Mouse (Mus musculus) heart, embryonic 12.5 days (tissue): ENCODE data around the gene Nfkbia. TPM values are rescaled to one million over a fixed set of nuclear protein-coding genes. Genes with fewer than 3 reads are reported as not detected.
A peak's percentile ranks its signal among the peaks of the same experiment; 100 is the strongest.

Source experiments
- ATAC-seq: fragments of 200-750 bp; cut with Nextera tagmentation; 2 replicates; pipeline ENCODE4 v1.8.0; 2017; ENCODE audit warnings: moderate TSS enrichment, moderate library complexity; ENCODE audit not compliant: insufficient number of reproducible peaks, low FRiP score
- H3K27ac ChIP-seq: fragments of 300-500 bp; sonication (generic); 2 replicates; pipeline ENCODE4 v1.5.1; 2016; ENCODE audit warnings: mild to moderate bottlenecking, moderate library complexity; ENCODE audit not compliant: poor library complexity, severe bottlenecking
- H3K27me3 ChIP-seq: fragments of 300-500 bp; sonication (generic); replicated peaks from 2 replicates; pipeline ENCODE4 v1.6.1; 2016; ENCODE audit warnings: mild to moderate bottlenecking, moderate library complexity
- H3K36me3 ChIP-seq: fragments of 300-500 bp; sonication (generic); 2 replicates; pipeline ENCODE4 v1.6.1; 2016; ENCODE audit warnings: mild to moderate bottlenecking, moderate library complexity
- H3K4me1 ChIP-seq: fragments of 300-500 bp; sonication (generic); replicated peaks from 2 replicates; pipeline ENCODE4 v1.6.1; 2016; ENCODE audit warnings: mild to moderate bottlenecking
- H3K4me2 ChIP-seq: fragments of 300-500 bp; sonication (generic); 2 replicates; pipeline ENCODE4 v1.6.1; 2016; ENCODE audit warnings: mild to moderate bottlenecking, moderate library complexity
- H3K4me3 ChIP-seq: fragments of 300-500 bp; sonication (generic); 2 replicates; pipeline ENCODE4 v1.5.1; 2016; ENCODE audit warnings: mild to moderate bottlenecking
- H3K9ac ChIP-seq: fragments of 300-500 bp; sonication (generic); 2 replicates; pipeline ENCODE4 v1.6.1; 2016; ENCODE audit warnings: mild to moderate bottlenecking, moderate library complexity
- H3K9me3 ChIP-seq: fragments of 300-500 bp; sonication (generic); replicated peaks from 2 replicates; pipeline ENCODE4 v1.6.1; 2016; ENCODE audit warnings: mild to moderate bottlenecking, moderate library complexity
- WGBS: fragments of 180-500 bp; shearing (Covaris S2); methylation state at CpG from one replicate; pipeline ENCODE4 v1.1.7; 2016; 5-methylcytosine and 5-hydroxymethylcytosine counted together
- polyA plus RNA-seq: library from polyadenylated mRNA; unstranded; fragments of >200 nt; fragmentation: Nextera tagmentation; extraction: Ambion mirVana; gene quantifications from 2 replicates; pipeline ENCODE4 v1.2.1, GENCODE M21; 2016

Gene Nfkbia
- polyA plus RNA-seq, 1 experiment from 2014 or later, result 38.8 TPM

DNA sequence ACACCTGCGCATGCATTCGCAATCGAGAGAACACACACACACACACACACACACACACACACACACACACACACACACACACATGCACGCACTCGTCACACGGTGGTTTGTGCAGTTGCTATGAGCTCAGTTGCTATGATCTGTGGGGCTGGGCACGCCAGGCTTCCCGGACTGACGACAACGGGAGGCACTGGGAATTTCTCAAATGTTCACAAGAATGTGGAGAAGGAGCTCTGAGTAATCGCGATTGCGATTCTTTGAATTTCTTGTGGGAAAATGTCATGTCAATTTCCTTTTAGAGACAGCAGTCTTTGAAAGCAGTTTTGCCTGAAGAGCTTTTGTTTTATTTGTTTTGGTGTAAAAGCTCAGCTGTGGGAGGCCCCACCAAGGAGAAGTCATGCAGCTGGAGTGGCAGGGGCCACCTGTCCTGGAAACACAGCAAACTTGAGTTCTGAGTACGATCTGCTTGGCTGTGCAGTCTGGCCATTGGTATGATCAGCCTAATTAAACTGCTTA is 27.5 kb downstream of the Nfkbia start:
- Histone ChIP-seq H3K36me3 (no peaks in the 10 kb centered on the region), H3K27ac (no peak overlapping the region), H3K4me3 (no peak overlapping the region), H3K27me3 (no peaks in the 10 kb centered on the region), H3K9me3 (no peaks in the 10 kb centered on the region), H3K9ac (no peak overlapping the region), H3K4me1 (peaks cover 35% of the 10 kb centered on the region), H3K4me2 (no peak overlapping the region)
- no peak for ATAC-seq
- WGBS, result 76% methylated on average over 14 of the region's 14 CpGs

GRCm38 (mm10) chr12:55463992-55464845 is 28.2 kb downstream of the Nfkbia start:
- no peaks in the 10 kb centered on the region for H3K36me3 ChIP-seq
- H3K4me3 ChIP-seq, result no peak overlapping the region
- H3K27me3 ChIP-seq, result no peaks in the 10 kb centered on the region
- 39% methylated on average over 16 of the region's 16 CpGs for WGBS
- H3K4me1 ChIP-seq, result peaks cover 35% of the 10 kb centered on the region
- peak overlapping the region; percentile 33; the same call in 1 of the 2 replicates for H3K4me2 ChIP-seq
- H3K9ac ChIP-seq, result peak overlapping the region; percentile 25; the same call in 1 of the 2 replicates
- H3K27ac ChIP-seq, result peak overlapping the region; percentile 14
- no peaks in the 10 kb centered on the region for H3K9me3 ChIP-seq
- no peak for ATAC-seq

- Histone ChIP-seq H3K27ac (no peak overlapping the region), H3K9me3 (no peaks in the 10 kb centered on the region)
- WGBS, result 83% methylated on average over 5 of the region's 5 CpGs
Measured at GRCm38 (mm10) chr12:55463087-55463486, 29.4 kb downstream of the Nfkbia start.

GRCm38 (mm10) chr12:55462456-55462855 is 30.0 kb downstream of the Nfkbia start:
- Histone ChIP-seq H3K27ac (no peak overlapping the region), H3K27me3 (no peaks in the 10 kb centered on the region), H3K36me3 (no peaks in the 10 kb centered on the region), H3K9me3 (no peaks in the 10 kb centered on the region), H3K4me2 (no peak overlapping the region), H3K9ac (no peak overlapping the region), H3K4me3 (no peak overlapping the region), H3K4me1 (peaks cover 30% of the 10 kb centered on the region)
- WGBS, result 65% methylated on average over 6 of the region's 6 CpGs
- no peak for ATAC-seq

More at GRCm38 (mm10) chr12:55463087-55463486, 29.4 kb downstream of the Nfkbia start:
- no peak for ATAC-seq
- no peak overlapping the region for H3K9ac ChIP-seq
- H3K36me3 ChIP-seq, result no peaks in the 10 kb centered on the region
- H3K27me3 ChIP-seq, result no peaks in the 10 kb centered on the region
- H3K4me1 ChIP-seq, result peaks cover 30% of the 10 kb centered on the region
- H3K4me3 ChIP-seq, result no peak overlapping the region
- no peak overlapping the region for H3K4me2 ChIP-seq

GRCm38 (mm10) chr12:55461767-55462166 is 30.7 kb downstream of the Nfkbia start:
- Histone ChIP-seq H3K4me1 (peaks cover 30% of the 10 kb centered on the region), H3K4me2 (no peak overlapping the region)
- ATAC-seq, result no peak

GRCm38 (mm10) chr12:55460900-55461299 is 31.5 kb downstream of the Nfkbia start:
- H3K9me3 ChIP-seq, result no peaks in the 10 kb centered on the region
- no peaks in the 10 kb centered on the region for H3K36me3 ChIP-seq
- H3K4me1 ChIP-seq, result peaks cover 24% of the 10 kb centered on the region
- H3K27ac ChIP-seq, result no peak overlapping the region
- H3K4me2 ChIP-seq, result no peak overlapping the region
- H3K4me3 ChIP-seq, result no peak overlapping the region
- WGBS, result 54% methylated on average over 4 of the region's 4 CpGs
- no peaks in the 10 kb centered on the region for H3K27me3 ChIP-seq
- ATAC-seq, result no peak
- no peak overlapping the region for H3K9ac ChIP-seq

More at GRCm38 (mm10) chr12:55461767-55462166, 30.7 kb downstream of the Nfkbia start:
- Histone ChIP-seq H3K36me3 (no peaks in the 10 kb centered on the region), H3K4me3 (no peak overlapping the region), H3K9ac (no peak overlapping the region), H3K27ac (no peak overlapping the region), H3K27me3 (no peaks in the 10 kb centered on the region), H3K9me3 (no peaks in the 10 kb centered on the region)
- WGBS, result 70% methylated on average over 6 of the region's 6 CpGs

DNA sequence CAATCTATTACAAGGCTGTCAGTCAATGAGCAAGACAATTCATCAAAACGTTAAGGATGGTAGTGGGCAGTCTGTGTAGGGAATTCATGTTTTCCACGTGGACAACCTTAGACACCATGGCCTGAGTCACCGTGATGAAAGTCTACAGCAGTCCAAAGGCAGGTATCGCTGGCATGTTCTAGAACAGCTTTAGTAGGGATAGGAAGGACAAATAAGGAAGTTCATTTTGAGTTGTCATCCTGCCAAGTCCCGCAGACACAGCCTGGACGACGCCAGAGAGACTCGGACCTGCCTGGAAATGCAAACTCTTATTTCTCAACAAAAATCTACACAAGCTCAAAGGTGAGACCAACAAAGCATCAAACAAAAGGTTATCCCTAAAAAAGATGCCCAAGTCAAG is 32.7 kb downstream of the Nfkbia start:
- Histone ChIP-seq H3K4me3 (no peak overlapping the region), H3K27ac (no peak overlapping the region), H3K4me1 (peaks cover 19% of the 10 kb centered on the region), H3K9ac (no peak overlapping the region), H3K27me3 (no peaks in the 10 kb centered on the region), H3K36me3 (no peaks in the 10 kb centered on the region), H3K4me2 (no peak overlapping the region), H3K9me3 (no peaks in the 10 kb centered on the region)
- no peak for ATAC-seq
- WGBS, result 64% methylated on average over 8 of the region's 8 CpGs

DNA sequence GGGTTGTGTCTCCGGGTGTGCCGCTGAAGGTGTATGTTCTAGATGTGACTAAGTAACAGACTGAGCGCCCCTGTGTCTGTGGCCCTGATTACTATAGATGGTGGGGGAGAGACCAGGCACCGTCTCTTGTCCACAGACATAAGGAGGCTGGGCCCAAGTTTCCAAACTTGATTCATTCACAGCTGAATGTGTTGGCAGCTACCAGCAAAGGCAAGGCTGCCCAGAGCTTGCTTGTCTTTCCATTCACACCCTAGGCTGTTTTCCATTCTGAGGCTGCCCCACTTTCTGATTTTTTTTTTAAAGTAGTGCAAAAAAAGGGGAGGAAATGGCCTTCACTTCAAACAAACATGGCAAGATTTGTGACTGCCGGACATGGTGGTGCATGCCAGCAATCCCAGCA is 35.6 kb downstream of the Nfkbia start:
- Histone ChIP-seq H3K27me3 (no peaks in the 10 kb centered on the region), H3K9me3 (no peaks in the 10 kb centered on the region), H3K4me2 (no peak overlapping the region), H3K27ac (peak overlapping the region; percentile 33; the same call in 1 of the 2 replicates), H3K9ac (no peak overlapping the region), H3K36me3 (no peaks in the 10 kb centered on the region), H3K4me3 (no peak overlapping the region), H3K4me1 (peaks cover 17% of the 10 kb centered on the region)
- whole genome bisulfite sequencing, result 66% methylated on average over 5 of the region's 5 CpGs
- no peak for ATAC-seq

- WGBS, result 56% methylated on average over 3 of the region's 3 CpGs
- no peaks in the 10 kb centered on the region for H3K27me3 ChIP-seq
- H3K27ac ChIP-seq, result no peak overlapping the region
- H3K4me1 ChIP-seq, result peaks cover 11% of the 10 kb centered on the region
- no peak for ATAC-seq
- H3K36me3 ChIP-seq, result no peaks in the 10 kb centered on the region
- H3K9ac ChIP-seq, result no peak overlapping the region
- no peaks in the 10 kb centered on the region for H3K9me3 ChIP-seq
- H3K4me2 ChIP-seq, result no peak overlapping the region
- no peak overlapping the region for H3K4me3 ChIP-seq
Measured at GRCm38 (mm10) chr12:55456136-55456535, 36.3 kb downstream of the Nfkbia start.

- no peaks in the 10 kb centered on the region for H3K9me3 ChIP-seq
- no peaks in the 10 kb centered on the region for H3K27me3 ChIP-seq
- no peaks in the 10 kb centered on the region for H3K36me3 ChIP-seq
- no peak overlapping the region for H3K27ac ChIP-seq
- H3K4me1 ChIP-seq, result peaks cover 15% of the 10 kb centered on the region
- WGBS, result 74% methylated on average over 10 of the region's 10 CpGs
- ATAC-seq, result no peak
- H3K4me2 ChIP-seq, result no peak overlapping the region
- H3K4me3 ChIP-seq, result no peak overlapping the region
- H3K9ac ChIP-seq, result no peak overlapping the region
Measured at GRCm38 (mm10) chr12:55455206-55455605, 37.2 kb downstream of the Nfkbia start.

DNA sequence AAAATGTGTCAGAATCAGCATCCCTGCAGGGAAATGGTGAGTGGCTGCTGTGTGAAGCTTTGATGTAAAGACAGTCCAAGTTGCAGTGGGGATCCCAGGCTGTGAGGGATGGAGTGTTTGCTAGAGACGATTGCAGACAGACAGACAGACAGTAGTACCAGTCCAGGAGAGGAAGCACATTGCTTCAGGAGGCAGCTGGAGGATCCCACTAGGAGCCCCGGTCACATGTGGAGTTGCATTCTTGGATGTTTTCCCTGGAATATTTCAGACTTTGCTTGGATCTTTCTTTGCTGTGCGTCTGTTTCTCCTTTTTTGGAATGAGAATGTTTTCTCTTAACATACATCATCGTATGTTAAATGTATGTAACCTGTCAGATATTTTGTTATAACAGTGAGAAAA is 38.5 kb downstream of the Nfkbia start:
- no peak overlapping the region for H3K4me2 ChIP-seq
- 71% methylated on average over 4 of the region's 4 CpGs for WGBS
- H3K4me3 ChIP-seq, result no peak overlapping the region
- no peaks in the 10 kb centered on the region for H3K27me3 ChIP-seq
- no peak for ATAC-seq
- peaks cover 18% of the 10 kb centered on the region for H3K4me1 ChIP-seq
- H3K9me3 ChIP-seq, result no peaks in the 10 kb centered on the region
- no peak overlapping the region for H3K9ac ChIP-seq
- H3K27ac ChIP-seq, result no peak overlapping the region
- no peaks in the 10 kb centered on the region for H3K36me3 ChIP-seq
